Mouse (Mus musculus) CH12F3 (cell line): ENCODE data around the gene Rsph10b.

Experiments
- in situ Hi-C: fragments of 300-500 bp; cut with MboI; formaldehyde crosslinking; loops from 2 replicates; pipeline ENCODE4 v1.14.3; 2020; ENCODE audit warnings: low sequenced_read_pairs

Gene Rsph10b

GRCm38 (mm10) chr5:143933875-143934274, 1.0 kb downstream of the Rsph10b start:
- in situ Hi-C loops: no loop called here

GRCm38 (mm10) chr5:143936156-143936555, 3.3 kb downstream of the Rsph10b start:
- in situ Hi-C loops: no loop called here

DNA sequence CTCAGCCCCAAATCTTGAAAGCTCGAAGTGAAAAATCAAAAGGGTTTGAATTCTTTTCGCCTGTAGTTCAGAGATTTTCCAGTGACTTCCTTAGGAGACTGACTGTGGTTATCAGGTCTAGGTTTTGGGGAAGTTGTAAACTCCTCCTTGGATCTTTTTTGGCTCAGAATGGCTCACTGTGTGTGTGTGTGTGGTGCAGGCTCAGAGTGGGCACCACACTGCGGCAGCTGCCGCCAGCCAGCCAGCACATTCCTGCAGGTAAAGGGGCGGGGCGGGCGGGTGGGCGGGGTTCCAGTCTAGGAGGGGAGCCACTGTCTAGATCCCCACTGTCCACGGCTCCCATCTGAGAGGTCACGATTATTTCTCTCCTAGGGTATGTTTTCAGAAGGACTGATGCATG, 8.8 kb downstream of the Rsph10b start:
- in situ Hi-C loops: no loop called here

DNA sequence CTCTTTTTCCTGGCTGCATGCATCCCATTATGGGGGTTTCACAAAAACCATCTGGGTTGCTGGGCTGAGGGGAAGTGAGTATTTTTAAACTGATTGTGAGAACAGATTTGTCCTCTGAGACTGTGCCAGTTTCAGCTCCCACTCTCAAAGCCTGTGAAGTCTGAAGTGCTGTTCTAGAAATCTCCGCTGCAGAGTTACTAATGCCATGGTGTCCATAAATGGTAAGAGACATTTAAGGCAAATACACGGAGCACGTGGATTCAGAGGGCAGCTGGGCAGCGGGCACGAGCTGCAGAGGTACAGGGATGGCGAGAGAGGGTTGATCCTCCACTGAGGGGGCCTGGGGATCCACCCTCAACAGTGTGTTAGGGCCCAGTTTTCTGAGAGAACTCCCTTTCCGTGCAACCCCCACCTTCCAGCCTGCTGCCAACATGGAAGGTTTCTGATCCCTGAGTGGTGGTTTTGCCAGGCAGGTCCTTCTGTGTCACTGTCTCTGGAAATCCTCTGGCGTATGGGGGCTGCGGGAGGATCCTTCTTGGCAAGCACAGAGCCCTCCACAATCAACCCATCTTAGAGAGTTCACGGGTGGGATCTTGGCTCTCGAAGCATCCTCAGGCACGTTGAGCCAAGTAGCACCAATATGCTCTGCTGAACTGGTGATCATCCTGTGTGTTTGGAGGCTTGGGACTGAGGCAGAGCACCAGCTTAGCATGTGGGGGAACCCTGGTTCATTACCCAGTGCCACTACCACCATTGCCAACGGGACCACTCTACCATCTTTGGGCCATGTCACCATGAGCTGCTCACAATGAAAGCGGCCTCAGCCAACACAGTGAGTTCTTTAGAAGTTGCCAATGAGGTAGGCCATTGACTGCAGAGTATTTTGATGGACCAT, 10.6 kb downstream of the Rsph10b start:
- in situ Hi-C loops: no loop called here

- in situ Hi-C loops: no loop called here
Observed at GRCm38 (mm10) chr5:143948361-143948760, 15.5 kb downstream of the Rsph10b start.

DNA sequence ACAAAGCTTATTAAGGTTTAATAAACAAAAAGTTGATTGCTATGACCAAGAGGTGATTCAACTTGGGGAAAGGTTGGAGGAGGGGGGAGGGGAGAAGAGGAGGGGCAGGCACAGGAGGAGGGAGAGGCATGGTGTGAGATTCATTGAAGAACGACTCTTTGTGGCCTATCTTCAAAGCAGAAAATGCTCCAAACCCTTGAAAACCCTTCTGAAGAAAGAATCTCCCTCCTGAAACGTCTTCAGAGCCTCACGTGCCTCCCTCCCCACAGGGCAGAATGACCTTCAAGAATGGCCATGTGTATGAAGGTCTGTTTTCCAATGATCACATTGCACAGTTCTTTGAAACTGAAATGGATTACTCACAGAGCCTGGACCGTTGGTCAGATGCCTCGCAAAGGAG, 17.2 kb downstream of the Rsph10b start:
- in situ Hi-C loops: no loop called here

GRCm38 (mm10) chr5:143957101-143957500, 24.3 kb downstream of the Rsph10b start:
- in situ Hi-C loops: no loop called here

DNA sequence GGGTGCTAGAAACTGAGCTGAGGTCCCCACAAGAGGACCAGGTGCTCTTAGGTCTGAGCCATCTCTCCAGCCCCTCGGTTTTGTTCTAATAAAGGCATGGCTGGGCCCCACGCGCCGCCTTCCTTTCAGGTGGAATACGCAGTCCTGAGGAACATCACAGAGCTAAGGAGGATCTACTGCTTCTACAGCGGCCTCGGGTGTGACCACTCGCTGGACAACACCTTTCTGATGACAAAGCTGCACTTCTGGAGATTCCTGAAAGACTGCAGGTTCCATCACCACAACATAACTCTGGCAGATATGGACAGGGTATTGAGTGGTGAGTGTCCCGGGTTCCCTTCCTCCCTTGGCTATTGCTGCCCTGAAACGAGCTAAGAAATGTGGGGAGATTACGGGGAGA, 26.7 kb downstream of the Rsph10b start:
- in situ Hi-C loops: no loop called here

DNA sequence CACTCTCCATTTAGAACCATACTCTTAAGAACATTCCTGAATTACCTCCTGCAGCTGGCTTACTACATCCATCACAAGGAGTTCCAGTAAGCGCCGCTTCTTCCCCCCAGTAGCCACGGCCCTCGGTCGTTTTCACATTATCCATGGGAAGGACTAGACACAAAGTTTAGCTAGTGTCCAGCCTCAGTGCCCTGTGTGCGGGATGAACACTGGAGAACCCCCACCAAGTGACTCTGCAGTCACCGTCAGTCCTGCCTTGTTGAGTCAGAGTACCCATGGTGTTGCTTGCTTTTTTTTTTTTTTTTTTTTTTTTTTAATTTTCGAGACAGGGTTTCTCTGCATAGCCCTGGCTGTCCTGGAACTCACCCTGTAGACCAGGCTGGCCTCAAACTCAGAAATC, 28.3 kb downstream of the Rsph10b start:
- in situ Hi-C loops: no loop called here

GRCm38 (mm10) chr5:143965586-143966345, 32.9 kb downstream of the Rsph10b start:
- in situ Hi-C loops: no loop called here

DNA sequence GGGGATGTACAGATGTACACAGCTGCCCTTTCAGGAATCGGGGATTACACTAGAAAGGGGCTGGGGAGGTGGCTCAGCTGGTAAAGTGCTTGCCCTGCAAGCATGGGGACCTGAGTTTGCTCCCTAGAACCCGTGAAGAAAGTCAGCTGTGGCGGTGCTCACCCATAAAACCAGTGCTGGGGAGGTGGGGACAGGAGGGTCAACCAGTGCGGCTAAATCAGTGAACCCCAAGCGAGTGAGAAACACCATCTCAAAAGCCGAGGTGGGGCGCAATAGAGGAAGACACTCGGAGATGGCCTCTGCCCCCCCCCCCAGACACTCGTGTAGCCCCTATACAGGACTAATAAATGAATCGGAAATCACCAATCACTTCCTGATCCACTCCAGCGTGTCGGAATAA, 33.8 kb downstream of the Rsph10b start:
- in situ Hi-C loops: no loop called here

- in situ Hi-C loops: no loop called here
Observed at GRCm38 (mm10) chr5:143972628-143973027, 39.8 kb downstream of the Rsph10b start.

GRCm38 (mm10) chr5:143974931-143975630, 42.2 kb downstream of the Rsph10b start:
- in situ Hi-C loops: no loop called here

GRCm38 (mm10) chr5:143975631-143975933, 42.7 kb downstream of the Rsph10b start:
- in situ Hi-C loops: no loop called here

DNA sequence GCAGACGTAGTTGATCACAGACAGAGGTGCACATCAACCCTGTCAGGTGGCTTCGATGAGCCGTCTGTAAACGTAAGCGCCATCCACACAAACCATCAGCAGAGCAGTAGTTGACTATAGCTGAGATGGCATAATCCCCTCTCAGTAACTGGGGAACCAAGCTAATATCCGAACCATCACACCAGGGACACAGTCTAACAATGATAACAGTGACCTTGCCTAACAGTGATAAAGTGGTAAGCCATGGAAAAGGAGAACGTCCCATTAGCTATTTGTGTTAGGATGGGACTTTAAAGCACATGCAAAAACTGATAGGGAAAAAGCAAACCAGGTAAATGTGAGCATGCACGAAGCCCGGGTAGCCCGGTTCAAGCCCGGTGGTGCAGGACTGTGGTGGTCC, 43.4 kb downstream of the Rsph10b start:
- in situ Hi-C loops: no loop called here

DNA sequence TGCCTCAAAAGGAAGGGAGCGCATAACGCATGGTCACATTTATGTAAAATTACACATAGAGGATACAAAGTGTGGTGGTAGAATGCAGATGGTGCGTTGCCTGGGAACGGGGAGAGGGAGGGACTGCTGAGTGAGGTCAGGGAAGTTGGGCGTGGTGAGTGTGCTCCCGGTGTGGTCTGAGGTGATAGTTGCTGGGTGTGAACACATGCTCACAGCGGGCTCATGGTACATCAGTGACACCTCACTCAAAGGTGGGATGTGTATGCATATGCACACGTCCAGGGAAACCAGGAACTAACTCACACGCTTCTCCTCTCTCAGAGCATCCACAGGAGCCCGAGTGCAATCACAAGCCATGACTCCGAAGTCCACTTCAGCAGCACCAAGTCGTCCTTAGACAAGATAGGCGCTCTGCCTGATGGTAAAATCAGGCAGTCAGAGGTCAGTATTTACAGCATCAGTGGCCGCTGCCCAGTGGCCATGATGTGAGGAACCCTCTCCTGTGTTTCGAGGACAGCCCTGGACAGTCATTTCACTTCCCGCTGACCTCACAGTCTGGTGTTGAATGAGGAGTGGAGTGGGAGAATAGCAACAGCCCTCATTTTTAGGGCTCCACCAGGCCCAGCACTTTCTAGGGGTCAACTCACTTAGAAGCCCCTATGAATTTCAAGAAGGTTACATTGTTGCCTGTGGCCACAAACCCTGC, 44.0 kb downstream of the Rsph10b start:
- in situ Hi-C loops: no loop called here

DNA sequence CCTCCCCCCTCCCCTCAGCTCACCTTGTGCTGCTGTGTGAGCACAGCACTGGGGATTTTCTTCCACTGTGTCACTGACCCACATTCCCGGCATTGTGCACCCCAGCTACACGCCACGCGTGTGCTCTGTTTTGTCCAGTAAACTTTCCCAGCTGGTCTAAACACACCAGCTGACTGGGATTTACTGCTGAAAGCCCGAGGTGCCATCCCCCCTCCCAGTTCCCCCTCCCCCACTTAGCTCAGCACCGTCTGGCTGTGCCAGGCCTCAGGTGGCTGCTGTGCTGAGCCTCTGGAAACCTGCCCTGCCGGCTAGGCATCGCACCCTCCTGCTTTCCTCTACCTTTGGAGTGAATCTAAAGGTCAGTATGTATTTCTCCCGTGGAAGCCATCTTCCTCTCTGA, 48.0 kb downstream of the Rsph10b start:
- in situ Hi-C loops: no loop called here

- in situ Hi-C loops: no loop called here
Observed at GRCm38 (mm10) chr5:143982361-143982760, 49.5 kb downstream of the Rsph10b start.

GRCm38 (mm10) chr5:143985381-143985780, 52.5 kb downstream of the Rsph10b start:
- in situ Hi-C loops: no loop called here

GRCm38 (mm10) chr5:143987596-143987995, 54.8 kb downstream of the Rsph10b start:
- in situ Hi-C loops: no loop called here

GRCm38 (mm10) chr5:143989046-143989445, 56.2 kb downstream of the Rsph10b start:
- in situ Hi-C loops: no loop called here
